20 mouse cellular contexts compared by ENCODE assay signal in genomic region chr10:109907206-109907605, GRCm38 (mm10).
DNase-seq lines count a peak whose midpoint lies in the region; ATAC-seq lines count a peak whose summit lies in the region.
"Had no signal": no experiment of that assay in that cellular context is flagged by ENCODE, and none has a peak within 500 bp of the region (broad histone marks: within the 10 kb centered on the region; RNA-seq: fewer than 3 reads in every experiment).

No protein-coding gene starts in this region.

- DNase-seq in embryo, embryonic 10 days (ENCODE audit: low spot score) = peak; percentile 46
- no peak for DNase-seq in embryo, embryonic 9.5 days (ENCODE audit: extremely low spot score)
- DNase-seq in embryo, embryonic 10.5 days (ENCODE audit: low spot score) = peak; percentile 36
- DNase-seq in mesoderm, embryonic 11.5 days (ENCODE audit: low read depth, low spot score) = peak; percentile 56
- DNase-seq in retina, postnatal 1 day = peak; percentile 81
- DNase-seq in right cerebral cortex, postnatal 36 days (ENCODE audit: low spot score in 2 of 2) = no peak
- no peak for DNase-seq in urinary bladder, postnatal 14 days (ENCODE audit: low spot score)
- DNase-seq: adrenal gland, adult 2 months; adrenal gland, postnatal 25 days; B cell, adult 2 months; cerebellum, adult 11 months; cerebellum, adult 18-20 months; cerebellum, adult 8-10 months; cerebellum, adult 9-11 months; cerebellum, postnatal 14 days; cerebellum, postnatal 36 days had no signal

- no peak for ATAC-seq in activated CD4-positive, CD25-positive, alpha-beta regulatory T cell, adult 4 months
- ATAC-seq: CD4-positive, CD25-positive, alpha-beta regulatory T cell, adult 4 months; forebrain, embryonic 14.5 days; forebrain, embryonic 16.5 days had no signal

Comparison
In these comparisons a context has a peak if more than half of its experiments do, and no peak if none do; other contexts are left out.
1. DNase-seq: peak in embryo, embryonic 10 days (single experiment), embryo, embryonic 10.5 days (single experiment), mesoderm, embryonic 11.5 days (single experiment) and retina, postnatal 1 day (single experiment); none in embryo, embryonic 9.5 days (single experiment), right cerebral cortex, postnatal 36 days (0 of 2) and urinary bladder, postnatal 14 days (single experiment).